Mouse (Mus musculus): ENCODE results near the gene Rundc3a.

Rundc3a gene

DNA sequence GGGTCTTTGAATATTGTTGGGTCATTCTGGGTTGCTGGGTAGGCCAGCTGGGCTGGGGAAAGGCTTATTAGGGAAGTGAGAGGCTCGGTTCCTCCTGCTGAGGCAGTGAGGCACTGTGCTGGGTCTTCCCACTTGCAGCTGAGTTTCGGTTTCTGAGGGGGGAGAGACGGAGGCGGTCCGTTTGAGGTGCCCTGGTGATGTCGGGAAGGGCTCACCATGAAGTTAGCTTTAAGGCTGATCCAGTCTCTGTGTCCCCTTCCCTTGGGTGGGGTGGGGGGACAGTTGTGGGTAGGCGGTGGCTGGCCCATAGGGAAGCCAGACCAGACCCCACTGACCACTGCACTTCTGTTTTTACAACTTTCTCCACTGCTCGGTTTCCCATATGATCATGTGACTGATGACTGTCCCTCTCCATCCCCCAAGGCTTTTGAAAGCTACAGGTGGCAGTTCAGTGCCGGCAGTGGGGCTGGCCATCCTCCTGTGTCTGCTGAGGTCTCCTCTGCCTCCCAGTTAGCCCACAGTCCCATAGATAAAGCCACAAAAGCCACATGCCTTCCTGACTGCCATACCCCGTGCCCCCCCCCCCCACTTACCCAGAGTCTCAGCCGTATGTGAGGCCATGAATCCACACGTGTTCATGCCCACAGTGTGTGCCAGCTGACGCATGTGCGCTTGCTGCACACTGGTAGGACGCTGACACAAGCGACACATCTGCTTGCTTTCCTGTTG is 39.1 kb downstream of the Rundc3a start:
- DNase-seq (ENCODE audit: low read depth, low spot score), result peak; percentile 59

DNA sequence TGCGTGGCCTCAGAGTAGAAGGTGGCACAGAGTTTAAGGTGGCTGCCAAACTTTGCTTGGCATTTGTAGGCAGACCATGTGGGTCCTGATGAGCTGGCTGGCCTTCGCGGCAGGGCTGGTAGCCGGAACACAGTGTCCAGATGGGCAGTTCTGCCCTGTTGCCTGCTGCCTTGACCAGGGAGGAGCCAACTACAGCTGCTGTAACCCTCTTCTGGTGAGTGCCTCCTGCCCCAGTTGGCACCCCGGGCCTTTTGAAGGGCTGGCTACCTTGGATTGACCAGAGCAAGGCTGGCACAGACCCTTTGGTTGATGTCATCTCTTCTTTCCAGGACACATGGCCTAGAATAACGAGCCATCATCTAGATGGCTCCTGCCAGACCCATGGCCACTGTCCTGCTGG is 39.7 kb downstream of the Rundc3a start:
- DNase-seq (ENCODE audit: low read depth, low spot score), result no peak

DNA sequence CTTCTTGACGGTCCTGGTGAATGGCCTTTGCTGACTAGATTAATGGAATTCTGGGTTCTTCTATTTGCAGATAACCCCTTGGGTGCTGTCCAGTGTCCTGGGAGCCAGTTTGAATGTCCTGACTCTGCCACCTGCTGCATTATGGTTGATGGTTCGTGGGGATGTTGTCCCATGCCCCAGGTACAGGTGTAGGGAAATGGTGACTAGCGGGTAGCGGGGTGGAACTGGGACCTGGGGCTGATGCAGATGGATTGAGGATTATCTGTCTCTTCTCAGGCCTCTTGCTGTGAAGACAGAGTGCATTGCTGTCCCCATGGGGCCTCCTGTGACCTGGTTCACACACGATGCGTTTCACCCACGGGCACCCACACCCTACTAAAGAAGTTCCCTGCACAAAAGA is 40.7 kb downstream of the Rundc3a start:
- DNase-seq (ENCODE audit: low read depth, low spot score), result no peak

DNA sequence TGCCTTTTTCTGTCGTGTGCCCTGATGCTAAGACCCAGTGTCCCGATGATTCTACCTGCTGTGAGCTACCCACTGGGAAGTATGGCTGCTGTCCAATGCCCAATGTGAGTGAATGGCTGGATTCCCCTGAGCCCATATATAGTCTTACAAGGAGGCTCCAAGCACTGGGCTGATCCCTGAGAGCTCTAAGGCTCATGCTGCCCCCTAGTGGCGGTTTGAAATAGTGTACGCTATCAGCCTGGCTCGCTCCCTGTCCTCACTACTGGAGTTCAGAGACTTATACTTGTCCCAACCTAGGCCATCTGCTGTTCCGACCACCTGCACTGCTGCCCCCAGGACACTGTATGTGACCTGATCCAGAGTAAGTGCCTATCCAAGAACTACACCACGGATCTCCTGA is 41.2 kb downstream of the Rundc3a start:
- peak; percentile 77 for DNase-seq (ENCODE audit: low read depth, low spot score)

DNA sequence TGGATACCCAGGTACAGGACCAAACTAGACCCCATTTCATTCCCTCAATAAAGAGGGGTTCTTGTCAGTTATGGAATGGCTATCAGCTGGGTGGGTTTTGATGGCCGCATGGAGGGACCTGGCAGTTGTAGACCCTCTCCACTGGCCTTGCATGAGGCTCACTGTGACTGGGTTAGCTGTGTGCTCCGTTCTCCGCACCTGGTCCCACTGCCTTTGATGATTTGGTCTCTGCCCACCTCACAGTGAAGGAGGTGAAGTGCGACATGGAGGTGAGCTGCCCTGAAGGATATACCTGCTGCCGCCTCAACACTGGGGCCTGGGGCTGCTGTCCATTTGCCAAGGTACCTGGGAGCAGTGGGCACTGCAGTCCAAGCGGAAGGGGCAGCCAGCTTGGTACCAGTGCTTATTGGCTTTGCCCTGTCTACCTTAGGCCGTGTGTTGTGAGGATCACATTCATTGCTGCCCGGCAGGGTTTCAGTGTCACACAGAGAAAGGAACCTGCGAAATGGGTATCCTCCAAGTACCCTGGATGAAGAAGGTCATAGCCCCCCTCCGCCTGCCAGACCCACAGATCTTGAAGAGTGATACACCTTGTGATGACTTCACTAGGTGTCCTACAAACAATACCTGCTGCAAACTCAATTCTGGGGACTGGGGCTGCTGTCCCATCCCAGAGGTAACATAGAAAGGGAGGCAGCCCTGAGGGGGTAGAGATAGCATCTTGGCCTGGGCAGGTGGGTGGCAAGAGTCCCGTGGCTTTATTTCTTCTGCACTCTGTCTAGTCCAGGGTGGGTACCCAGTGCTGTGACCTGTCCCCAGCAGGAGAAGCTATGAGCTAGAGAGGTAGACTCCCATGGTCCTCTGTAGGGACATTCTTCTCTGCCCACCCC is 41.9 kb downstream of the Rundc3a start:
- no peak for DNase-seq (ENCODE audit: low read depth, low spot score)

DNA sequence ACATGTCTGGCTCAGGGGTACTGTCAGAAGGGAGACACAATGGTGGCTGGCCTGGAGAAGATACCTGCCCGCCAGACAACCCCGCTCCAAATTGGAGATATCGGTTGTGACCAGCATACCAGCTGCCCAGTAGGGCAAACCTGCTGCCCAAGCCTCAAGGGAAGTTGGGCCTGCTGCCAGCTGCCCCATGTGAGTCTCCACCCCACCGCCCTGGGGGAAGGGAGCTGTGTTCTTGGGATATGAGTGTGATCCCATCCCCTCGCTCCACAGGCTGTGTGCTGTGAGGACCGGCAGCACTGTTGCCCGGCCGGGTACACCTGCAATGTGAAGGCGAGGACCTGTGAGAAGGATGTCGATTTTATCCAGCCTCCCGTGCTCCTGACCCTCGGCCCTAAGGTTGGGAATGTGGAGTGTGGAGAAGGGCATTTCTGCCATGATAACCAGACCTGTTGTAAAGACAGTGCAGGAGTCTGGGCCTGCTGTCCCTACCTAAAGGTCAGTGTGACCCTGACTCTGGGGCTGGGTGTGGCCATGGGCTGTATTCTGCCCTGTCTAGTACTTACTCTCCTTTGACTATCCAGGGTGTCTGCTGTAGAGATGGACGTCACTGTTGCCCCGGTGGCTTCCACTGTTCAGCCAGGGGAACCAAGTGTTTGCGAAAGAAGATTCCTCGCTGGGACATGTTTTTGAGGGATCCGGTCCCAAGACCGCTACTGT is 42.7 kb downstream of the Rundc3a start:
- no peak for DNase-seq (ENCODE audit: low read depth, low spot score)

DNA sequence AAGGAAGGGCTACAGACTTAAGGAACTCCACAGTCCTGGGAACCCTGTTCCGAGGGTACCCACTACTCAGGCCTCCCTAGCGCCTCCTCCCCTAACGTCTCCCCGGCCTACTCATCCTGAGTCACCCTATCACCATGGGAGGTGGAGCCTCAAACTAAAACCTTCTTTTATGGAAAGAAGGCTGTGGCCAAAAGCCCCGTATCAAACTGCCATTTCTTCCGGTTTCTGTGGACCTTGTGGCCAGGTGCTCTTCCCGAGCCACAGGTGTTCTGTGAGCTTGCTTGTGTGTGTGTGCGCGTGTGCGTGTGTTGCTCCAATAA is 43.2 kb downstream of the Rundc3a start:
- DNase-seq (ENCODE audit: low read depth, low spot score), result no peak

DNA sequence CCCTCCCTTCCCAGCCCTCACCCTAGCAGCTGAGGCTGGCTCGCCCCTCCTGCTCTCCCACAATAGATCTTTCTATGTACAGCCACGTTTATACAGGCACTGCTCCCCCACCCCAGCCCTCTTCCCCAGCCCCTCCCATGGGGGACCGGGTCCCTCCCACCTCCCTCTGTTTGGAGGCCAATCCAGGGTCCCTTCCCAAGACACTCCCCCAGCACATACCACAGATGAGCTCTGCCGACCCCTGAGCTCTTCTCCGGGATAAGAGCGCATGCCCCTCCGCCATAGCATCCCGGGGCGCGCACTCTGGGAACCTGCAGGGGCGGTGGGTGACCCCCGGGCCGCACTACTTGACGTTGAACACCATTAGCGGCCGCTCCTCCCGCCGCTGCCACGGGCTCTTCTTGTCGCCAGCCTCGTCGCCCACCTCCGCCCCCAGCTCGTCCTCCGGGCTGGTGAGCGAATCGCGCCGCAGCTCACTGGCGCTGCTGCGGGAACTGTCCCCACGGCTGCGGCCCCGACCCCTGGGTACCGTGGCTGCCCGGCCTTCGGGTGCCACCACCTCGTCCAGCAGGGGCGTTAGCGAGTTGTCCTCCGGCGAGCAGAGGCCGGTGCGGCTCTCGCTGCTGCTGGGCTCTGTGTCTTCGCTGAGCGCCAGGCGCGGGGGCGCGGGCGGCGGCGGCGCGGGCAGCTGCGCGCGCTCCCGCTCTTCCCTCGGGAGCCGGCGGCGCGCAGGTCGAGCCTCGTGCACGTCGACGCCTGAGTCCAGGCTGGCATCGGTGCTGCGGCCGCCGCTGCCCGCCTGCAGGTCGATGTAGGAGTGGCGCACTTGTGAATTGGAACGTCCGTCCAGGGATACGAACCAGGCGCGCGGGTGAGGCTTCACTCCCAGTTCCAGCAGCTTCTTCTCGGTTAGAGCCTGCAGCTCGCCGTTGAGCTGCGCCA is 44.2 kb downstream of the Rundc3a start:
- peak; percentile 20 for DNase-seq (ENCODE audit: low read depth, low spot score)

DNA sequence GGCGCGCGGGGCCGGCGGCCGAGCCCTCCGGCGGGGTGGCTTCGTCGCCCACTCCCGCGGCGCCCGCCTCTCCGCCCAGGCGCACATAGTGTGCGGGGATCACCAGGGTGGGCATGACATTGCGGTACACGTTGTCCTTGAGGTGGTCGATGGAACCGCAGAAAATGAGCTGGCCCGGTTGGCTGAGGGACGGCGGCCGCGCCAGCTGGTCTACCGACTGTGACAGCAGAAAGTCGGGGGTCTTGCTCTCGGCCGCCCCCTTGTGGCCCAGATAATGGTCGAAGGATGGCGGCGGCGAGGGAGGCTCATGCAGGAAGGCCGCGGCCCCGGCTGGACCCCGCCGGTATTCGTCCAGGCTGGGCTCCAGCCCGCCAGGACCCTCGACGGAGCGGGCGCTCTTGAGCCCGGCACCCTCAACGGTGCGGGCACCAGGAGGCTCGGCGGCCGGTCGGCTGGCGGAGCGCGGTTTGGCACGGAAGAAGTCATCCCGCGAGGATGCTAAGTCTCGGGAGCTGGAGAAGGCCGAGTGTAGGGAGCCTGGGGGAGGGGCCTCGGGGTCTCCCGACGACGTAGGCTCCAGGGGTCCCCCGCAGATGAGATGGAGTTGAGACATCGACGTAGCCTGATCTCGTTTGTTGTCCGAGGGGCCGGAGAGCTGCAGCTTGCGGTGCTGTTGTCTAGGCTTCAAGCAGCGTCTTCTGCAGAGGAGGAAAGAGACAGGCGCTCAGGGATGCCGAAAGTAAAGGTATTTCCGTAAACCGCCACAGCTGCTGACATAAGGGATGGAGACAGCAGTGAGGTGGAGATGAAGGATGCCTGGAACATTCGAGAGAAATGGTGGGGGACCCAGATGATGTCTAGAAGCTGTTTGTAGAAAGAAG is 45.2 kb downstream of the Rundc3a start:
- DNase-seq (ENCODE audit: low read depth, low spot score), result peak; percentile 58

DNA sequence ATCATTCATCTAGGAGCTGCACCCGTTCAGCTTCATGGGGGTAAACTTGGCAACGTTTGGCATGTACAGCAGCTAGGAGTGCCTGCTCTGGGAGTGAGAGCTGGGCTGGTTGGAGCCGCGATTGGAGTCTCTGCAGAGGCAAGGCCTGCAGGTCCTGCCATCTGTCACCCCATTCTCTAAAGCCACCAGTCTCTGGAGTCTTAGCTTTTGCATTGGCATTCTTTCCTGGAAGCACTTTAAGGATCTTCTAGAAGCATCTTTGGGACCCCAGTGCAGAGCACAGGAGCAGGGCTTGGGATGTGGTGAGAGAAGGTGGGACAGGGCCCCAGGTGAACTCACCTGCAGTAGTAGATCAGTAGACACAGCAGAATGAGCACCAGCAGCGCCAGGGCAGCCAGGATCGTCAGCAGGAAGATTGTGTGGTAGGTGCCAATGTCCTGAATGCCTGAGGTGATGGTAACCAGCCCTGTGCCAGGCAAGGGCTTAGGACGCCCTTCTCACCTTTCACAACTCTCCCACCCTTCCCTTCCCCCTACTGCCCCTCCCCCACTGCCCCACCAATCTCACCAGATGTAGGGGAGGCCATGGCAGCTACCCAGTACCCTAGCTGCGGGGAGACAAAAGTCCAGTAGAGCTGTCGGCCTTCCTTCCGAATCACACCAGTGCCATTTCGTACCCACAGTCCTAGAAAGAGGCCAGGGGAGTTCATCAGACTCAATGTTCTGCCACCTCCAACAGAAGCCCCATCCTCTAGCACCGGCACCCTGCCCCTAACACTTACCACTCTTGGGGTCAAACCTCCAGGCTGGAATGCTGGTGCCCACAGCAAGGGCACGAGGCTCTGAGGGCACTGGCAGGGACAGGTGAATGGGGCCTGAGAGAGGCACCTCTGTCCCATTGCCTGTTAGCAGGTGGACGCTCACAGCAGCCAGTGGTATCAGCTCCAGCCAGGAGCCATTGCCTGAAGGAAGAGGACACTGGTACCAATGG is 46.2 kb downstream of the Rundc3a start:
- DNase-seq (ENCODE audit: low read depth, low spot score), result no peak

DNA sequence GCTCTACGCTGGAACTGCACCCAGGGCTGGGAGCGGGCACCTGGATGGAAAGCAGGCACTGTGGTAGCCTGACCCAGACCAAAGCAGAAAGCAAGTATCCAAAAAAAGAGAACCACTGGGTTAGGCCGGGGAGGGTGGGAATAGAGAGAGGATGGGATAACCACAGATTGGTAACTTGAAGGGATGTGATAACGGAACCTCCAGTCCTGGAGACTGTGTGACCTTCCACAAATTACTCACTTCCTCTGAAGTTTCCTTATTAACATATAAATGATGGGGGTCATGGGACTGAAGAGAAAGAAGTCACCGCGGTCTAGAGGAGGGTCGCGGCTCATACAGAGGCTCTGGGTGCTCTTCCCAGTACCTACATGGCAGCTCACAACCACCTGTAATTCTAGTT is 47.1 kb downstream of the Rundc3a start:
- DNase-seq (ENCODE audit: low read depth, low spot score), result no peak

DNA sequence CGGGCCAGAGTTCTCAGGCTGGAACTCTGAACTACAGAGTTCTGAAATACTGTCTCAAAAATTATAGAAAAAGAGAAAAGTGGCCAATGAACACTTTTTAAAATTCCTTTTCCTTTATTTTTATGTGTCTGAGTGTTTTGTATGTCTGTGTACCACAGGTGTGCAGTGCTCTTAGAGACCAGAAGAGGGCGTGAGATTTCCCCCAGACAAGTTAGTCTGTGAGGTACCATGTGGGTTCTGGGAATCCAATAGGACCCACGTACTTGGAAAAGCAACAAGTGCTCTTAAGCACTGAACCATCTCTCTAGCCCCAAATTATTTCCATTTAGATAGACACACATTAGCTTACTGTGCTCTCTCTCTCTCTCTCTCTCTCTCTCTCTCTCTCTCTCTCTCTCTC is 48.2 kb downstream of the Rundc3a start:
- DNase-seq (ENCODE audit: low read depth, low spot score), result no peak

DNA sequence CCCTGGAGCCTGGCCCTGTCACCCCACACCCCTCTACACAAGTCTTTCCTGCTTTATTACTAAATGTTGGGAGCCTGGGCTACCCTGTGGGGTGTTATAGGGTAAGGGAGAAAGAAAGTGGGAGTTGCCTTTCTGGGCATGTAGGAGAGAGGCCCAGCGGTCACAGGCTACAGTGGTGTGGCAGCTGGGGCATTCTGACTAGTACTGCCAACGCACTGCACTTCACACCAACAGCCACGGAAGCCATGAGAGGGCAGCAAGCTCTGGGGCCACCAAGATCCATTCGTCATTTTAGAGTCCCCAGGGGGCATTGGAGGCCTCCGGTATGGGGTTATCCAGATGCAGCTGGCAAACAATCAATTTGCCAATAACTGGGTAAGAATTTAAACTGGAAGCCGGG is 48.9 kb downstream of the Rundc3a start:
- DNase-seq (ENCODE audit: low read depth, low spot score), result no peak

DNA sequence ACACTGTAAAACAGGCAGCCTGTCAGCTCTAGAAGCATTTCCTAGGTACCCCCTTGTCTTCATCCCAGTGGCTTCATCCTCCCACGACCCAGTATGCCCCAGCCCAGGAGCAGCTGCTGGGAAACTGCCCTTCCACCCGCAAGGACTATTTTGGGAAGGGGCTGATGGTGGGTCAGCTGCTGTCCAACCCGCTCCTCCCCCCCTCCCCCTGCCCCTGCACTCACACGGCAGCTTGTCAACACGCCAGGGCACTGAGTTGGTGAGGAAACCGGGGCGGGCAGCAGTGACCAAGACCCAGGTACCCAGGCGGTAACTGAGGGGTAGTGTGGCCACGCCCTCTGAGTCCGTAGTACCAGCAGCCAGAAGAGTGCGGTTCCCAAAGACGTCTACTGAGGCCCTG is 50.5 kb downstream of the Rundc3a start:
- no peak for DNase-seq (ENCODE audit: low read depth, low spot score)

DNA sequence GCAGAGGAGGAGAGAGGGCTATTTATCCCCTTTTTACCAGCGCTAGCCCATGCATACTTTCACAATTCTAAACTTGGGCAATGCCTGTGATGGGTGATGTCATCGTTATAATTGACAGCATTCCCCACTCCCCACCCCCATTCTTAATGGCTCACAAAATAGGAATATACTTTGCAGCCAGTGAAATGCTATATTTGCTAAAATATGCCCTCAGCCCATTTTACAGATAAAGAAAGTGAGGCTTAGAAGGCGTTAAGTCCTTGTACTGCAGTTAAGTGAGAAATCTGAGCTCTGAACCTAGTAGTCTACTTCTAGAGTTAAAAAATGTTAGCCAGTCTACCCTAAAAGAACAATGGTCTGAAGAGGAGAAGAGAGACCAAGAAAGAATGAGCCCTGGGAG is 51.1 kb downstream of the Rundc3a start:
- no peak for DNase-seq (ENCODE audit: low read depth, low spot score)

DNA sequence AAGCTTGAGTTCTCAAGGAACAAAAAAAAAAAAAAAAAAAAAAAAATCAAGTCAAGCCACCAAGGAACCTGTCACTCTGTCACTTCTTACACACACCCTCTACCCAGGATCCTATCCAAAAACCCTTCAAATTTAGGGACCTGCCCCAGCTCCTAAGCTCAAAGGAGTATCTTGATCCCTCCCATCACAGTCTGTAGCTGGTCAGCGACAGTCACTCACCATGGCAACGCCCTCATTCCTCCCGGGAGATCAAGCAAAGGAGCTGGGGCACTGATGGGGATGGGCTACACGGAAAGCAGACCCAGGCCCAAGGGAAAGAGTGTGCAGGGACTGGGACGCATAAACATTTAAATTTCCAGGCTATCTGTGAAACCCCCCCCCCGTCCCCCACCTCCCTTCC is 51.6 kb downstream of the Rundc3a start:
- DNase-seq (ENCODE audit: low read depth, low spot score), result no peak

DNA sequence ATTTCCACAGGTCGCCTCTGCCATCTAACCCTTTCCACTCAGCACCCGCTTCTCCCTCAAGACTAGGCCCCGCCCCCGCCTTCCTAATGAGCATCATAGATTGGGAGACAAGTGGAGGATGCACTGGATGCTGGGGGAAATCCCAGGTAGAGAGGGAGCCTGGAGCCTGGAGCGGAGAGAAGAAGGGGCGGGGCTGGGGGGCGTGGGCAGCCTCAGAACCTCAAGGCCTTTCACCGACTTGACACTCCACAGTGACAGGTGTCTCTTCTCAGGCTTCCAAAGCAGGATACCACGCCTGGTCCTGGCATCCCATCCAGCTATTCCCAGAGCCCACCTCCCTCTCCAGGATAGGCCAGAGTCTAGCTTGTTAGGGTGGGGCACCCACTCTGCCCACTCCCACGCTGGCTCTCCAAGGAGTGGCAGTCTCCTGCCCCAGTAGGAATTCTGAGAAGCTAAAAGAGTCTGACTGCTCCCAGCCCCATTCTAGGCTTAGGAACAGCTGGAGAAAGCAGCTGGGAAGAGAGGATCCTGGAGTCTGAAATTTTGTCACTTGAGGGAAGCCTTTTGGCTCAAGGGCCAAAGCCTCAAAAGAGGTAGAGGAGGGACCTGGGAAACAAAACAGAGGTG is 52.2 kb downstream of the Rundc3a start:
- DNase-seq (ENCODE audit: low read depth, low spot score), result no peak

DNA sequence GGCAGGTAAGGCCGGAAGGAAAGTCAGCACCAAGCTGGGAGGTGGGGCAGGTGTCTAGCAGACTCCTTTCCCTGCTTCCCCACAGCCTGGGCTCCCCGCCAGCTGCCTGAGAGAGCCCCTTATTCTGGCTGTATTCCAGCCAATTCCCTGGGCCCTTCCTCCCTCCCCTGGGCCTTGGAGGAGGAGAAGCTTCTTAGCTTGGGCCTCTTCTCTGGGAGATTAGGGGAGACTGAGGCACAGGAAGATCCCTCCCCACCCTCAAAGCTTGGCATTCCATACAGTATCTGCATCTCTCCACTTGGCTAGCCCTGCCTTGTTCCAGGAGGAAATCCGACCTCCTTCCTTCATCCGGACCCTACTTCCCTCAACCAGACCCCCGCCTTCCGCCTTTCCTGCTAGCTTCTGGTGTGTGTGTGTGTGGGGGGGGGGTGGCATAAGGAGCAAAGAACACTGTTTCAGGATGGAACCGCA is 52.7 kb downstream of the Rundc3a start:
- DNase-seq (ENCODE audit: low read depth, low spot score), result no peak
